Mouse (Mus musculus) ES-Bruce4 (cell line): Measurements from ENCODE around the gene Sept1.

Experiments used
- CTCF ChIP-seq: IDR thresholded peaks from one replicate; pipeline ENCODE4 v1.8.1; 2011; ENCODE audit warnings: low read depth, low read length
- EP300 ChIP-seq: IDR thresholded peaks from 2 replicates; pipeline ENCODE4 v1.6.1; 2011; ENCODE audit warnings: low read depth, low read length; ENCODE audit not compliant: insufficient read depth
- POLR2A ChIP-seq: IDR thresholded peaks from one replicate; pipeline ENCODE4 v1.8.1; 2011; ENCODE audit warnings: low read length; ENCODE audit not compliant: insufficient read depth

DNA sequence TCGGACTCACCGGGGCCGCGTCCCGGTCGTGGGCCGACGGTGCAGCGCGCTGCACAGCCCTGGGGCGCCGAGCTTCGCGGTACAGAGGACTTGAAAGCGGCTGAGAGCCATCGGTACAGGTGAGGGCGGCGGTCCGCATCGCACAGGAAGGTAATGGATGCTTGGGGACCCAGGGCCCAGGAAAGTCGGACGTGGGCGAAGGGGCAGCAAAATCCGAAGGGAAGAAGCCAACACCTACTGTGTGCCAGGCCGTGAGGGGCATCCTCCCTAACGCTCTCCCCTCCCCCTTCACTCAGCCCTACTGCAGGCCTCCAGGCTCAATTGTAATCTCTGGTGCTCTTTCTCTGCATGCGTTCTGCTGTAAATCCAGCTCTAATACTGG, 429 bp upstream of the Sept1 start:
- no peak for TF ChIP-seq CTCF
- TF ChIP-seq EP300 = no peak
- TF ChIP-seq POLR2A = no peak
